Mouse (Mus musculus) ES-CJ7 (cell line): ENCODE data around the gene Rbfox1.

ENCODE experiments used
- DNase-seq: peaks from one replicate; pipeline ENCODE4 v3.0.0; 2011; ENCODE audit warnings: low read depth, low spot score

Rbfox1 gene

DNA sequence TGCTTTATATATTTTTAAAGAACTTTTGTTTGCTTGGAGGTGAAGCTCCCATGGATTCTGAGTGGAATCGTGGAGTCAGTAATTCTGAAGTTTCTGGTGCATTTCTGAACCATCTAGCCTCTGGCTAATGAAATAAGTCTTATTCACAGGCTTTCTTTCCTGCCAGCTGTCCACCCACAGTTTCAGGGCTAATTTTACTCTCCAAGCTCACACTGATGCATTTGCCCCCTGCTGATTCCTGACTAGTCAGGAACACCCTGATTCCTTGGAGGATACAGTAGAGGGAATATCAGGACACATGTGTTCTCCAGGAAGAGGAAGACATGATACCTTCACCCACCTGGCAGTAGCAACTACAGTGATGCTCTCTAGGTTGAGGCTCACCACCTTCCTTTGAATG is 763.6 kb downstream of the Rbfox1 start:
- no peak for DNase-seq

- DNase-seq = no peak
Measured at GRCm38 (mm10) chr16:6658594-6658993, 773.4 kb downstream of the Rbfox1 start.

GRCm38 (mm10) chr16:6686076-6686757 is 801.1 kb downstream of the Rbfox1 start:
- peak; percentile 83 for DNase-seq

- no peak for DNase-seq
Measured at GRCm38 (mm10) chr16:6704847-6705246, 819.7 kb downstream of the Rbfox1 start.

- DNase-seq = no peak
Measured at GRCm38 (mm10) chr16:6712341-6712740, 827.2 kb downstream of the Rbfox1 start.

DNA sequence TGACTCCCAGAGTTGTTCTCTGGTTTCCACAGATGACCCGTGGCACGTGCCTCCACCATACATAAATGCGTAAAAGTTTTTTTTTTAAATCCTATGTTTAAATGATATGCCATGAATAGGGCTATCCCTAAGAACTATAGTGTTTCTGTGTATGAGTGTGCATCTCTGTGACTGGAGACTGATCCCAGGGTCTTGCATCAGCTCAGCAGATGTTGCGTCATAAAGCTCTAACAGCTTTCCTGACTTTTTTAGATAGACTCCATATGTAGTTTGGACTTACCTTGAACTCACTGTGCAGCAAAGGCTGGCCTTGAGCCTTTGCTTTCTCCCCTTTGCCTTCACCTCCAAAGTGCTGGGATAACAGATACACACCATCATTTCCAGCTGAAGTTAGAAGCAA is 830.1 kb downstream of the Rbfox1 start:
- no peak for DNase-seq

DNA sequence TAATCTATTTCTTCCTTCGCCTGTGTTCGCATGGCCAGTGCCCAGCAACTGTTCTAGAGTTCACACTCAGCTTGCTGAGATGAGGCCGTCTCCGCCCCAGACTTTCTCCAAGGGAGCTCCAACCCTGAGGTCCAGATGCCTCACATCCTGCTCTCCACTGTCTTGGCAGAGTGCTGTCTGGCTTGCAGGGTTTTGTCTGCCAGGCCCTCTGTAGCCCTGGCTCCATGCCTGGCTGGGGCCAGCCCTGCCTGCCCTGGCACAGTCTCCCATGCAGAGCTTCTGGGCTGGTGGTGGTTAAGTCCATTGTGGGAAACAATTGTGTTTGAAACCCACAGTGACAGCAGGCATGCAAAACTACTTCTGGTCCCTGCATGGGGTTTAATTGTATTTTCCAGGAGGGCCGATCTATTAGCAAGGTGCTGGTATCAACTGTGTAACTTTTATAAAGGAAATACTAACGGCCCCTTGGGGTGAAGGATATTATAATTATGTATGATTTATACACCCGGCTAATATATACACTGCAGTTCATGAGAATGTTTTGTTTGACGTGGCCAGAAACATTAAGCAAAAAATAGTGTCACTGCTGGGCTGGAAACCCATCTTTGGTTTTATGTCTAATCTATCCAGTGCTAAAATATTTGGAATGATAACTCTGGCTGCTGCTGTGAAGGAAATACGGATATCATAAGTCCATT is 831.2 kb downstream of the Rbfox1 start:
- DNase-seq = no peak

- DNase-seq = no peak
Measured at GRCm38 (mm10) chr16:6719027-6719426, 833.9 kb downstream of the Rbfox1 start.

GRCm38 (mm10) chr16:6732646-6733045 is 847.5 kb downstream of the Rbfox1 start:
- no peak for DNase-seq

DNA sequence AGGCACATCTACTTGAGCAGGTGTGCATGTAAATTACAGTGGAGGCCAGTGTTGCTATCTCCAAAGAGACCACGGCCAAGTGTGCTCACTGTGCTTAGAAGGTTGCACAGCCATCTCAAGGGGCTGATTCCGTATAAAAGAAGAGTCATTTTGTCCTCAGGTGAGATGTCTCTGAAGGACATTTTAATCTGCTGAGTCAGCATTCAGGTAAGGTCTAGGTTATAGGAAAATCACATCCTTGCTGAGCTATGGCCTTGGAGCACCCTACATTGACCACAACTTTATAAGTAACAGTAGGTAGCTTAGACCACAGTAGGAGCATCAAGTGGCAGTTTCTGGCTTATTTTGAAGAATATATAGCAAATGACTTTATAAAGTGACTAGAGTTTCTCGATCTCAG is 848.3 kb downstream of the Rbfox1 start:
- no peak for DNase-seq

GRCm38 (mm10) chr16:6736566-6736965 is 851.4 kb downstream of the Rbfox1 start:
- DNase-seq = no peak

- no peak for DNase-seq
Measured at GRCm38 (mm10) chr16:6736998-6737397, 851.8 kb downstream of the Rbfox1 start.

- DNase-seq = no peak
Measured at GRCm38 (mm10) chr16:6746116-6746515, 861.0 kb downstream of the Rbfox1 start.

DNA sequence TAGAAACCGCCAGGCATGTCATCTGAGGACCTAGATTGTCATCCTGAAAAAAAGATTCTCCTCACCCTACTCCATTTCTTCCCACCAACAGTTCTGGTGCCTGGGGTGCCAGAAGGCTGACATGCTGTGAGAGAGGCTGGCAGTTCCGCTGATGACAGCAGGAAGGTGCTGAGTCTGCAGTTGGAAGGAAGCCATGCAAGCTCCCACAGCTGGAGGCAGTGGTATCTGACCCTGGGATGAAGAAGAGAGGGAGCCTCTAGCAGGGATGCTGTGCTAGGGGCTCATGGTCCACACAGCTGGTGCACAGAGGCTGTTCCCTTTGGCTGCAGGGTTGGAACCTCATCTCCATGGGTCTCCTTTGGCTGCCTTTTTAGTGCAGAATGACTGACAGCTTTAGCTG is 865.3 kb downstream of the Rbfox1 start:
- DNase-seq = no peak

DNA sequence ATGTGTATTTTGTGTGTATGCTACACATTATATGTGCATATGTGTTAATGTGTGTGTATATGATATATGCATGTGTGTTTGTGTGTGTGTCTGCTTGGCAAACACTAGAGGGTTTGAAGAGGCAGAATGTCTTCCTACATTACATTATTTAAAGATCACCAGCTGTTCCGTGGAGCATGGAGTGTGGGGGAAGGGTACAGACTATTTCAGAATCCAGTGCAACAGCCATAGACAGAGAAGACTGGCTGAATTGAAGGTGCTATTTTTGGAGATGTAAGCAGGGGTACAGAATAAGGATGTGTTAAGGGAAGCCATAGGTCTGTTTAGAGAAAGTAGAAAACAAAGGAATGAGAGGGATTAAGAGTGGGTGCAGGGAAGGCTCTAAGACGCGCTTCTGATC is 869.7 kb downstream of the Rbfox1 start:
- no peak for DNase-seq

GRCm38 (mm10) chr16:6769495-6770237 is 884.5 kb downstream of the Rbfox1 start:
- DNase-seq = no peak

DNA sequence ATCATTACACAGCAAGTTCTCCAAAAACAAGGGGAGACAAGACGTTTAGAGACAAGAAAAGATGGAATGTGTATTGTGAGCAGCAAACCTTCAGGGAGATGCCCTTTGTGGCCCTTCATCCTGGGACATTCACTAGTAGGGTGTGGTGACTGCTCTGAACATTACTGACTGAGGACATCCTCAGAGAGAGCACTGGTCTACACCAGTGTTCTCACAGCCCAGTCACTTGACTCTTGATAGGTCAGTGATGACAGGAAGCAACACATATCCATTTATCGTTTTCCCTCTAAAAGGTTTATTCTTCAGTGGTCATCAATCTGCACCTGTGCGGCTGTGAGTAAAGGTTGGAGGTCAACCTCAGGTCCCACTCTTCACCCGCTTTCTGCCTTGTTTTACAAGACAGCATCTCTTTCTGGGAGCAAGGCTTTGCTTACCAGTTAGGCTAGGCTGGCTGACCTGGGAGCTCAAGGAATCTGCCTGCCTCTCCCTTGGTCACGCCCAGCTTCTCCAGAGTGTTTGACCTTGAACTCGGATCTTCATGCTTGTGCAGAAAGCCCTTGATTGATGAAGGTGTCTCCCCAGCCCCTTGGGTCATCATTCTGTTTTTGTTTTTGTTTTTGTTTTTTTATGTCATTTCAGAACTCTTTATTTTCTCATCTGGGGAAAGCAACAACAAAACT is 892.5 kb downstream of the Rbfox1 start:
- peak; percentile 75 for DNase-seq

DNA sequence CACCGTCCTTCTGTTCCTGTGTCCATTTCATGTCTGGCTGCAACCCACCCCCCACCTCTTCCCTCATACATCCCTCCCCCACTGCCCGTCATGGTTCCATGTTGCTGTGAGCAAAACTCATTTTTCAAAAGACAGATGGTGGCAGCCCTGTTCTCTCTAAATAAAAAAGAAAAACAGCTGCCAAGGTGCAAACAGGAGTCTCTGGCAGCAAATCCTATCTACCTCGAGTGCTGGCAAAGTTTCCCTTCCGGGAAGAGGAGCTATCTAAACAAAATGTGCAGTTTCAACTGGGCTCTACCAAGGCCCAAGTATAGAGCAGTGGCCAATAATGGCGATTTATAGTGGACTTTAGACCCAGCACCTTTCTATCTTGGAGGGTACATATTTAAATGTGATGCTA is 899.0 kb downstream of the Rbfox1 start:
- no peak for DNase-seq

DNA sequence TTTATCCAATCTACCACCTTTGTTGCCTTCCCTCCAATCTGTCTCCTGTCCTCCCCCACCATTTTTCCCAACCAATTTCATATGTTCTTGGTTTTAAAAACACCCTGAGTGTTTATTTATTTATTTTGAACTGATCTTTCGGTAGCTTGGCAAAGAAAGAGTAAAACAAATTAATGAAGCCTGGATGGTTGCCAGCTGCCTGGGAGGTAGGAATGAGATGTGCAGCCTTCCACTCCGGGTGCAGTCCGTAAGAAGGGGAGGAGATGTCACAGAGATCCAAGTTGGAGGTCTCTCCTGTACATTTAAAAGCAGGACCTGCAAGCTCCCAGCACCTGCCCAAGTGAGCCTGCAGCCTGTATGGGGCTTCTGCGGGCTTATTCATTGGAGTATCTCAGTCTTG is 899.9 kb downstream of the Rbfox1 start:
- DNase-seq = no peak

DNA sequence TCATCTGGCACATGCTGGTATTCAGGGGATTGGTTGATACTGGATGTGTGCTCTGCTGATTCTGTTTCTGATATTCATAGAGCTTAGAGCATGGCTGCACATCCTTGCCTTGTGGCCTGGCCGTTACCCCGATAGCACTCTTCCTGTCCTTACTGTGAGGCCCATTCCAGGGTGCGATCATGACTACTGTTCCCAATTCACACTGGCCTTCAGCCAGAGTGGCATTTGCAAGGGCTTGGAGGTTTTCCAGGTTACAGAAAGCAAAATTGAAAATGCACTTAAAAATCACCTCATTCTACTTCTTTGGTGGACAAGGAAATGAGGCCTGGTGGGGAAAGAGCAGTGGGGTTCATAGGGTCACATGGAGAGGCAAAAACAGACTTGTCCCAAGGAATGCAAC is 906.1 kb downstream of the Rbfox1 start:
- DNase-seq = no peak

DNA sequence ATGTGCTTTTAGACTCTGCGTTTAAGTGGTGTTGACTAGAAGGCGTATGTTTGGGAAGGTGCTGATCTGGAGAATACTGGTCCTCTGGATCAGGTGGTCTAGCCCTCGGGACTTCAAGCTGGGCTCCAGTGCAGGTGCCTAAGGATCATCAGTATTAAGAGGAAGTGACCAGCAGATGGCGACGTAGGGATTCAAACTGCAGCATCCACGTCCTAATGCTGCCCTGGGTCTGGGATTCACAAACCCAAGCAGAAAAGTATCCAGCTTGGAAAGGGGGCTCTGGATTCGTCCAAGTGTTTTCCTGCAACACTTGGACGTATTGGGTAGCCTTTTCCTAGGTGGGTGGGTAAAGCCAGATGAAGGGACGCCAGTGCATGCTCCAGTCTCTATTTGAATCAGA is 906.5 kb downstream of the Rbfox1 start:
- DNase-seq = peak; percentile 78

GRCm38 (mm10) chr16:6806246-6806645 is 921.1 kb downstream of the Rbfox1 start:
- no peak for DNase-seq
